Mouse (Mus musculus) layer of hippocampus, postnatal 10 days (tissue): ENCODE measurements around the gene Ifrd2. TPM values are rescaled to one million over a fixed set of nuclear protein-coding genes. Genes with fewer than 3 reads are reported as not detected.

Source experiments
- DNase-seq, 2 experiments: peaks; one replicate each; pipeline ENCODE4 v3.0.0; 2021; ENCODE audit warnings: low spot score in 2 of 2
- total RNA-seq, 2 experiments: library from RNA; stranded (reverse); gene quantifications; 2 replicates each; pipeline ENCODE4 v1.2.3; 2021

The Ifrd2 gene
- total RNA-seq, 2 experiments from 2014 or later: 13.2 to 14.1 TPM

- DNase-seq: no peak
Observed at GRCm38 (mm10) chr9:107575579-107576356, 11.7 kb upstream of the Ifrd2 start.

GRCm38 (mm10) chr9:107576357-107577107, 10.9 kb upstream of the Ifrd2 start, which contains the start of gene Hyal1:
Gene Hyal1, plus strand, starts transcription at chr9:107576927.
- peak; percentile 62 to 63 for DNase-seq

GRCm38 (mm10) chr9:107577871-107578270, 9.6 kb upstream of the Ifrd2 start:
- no peak for DNase-seq

- DNase-seq: no peak
Observed at GRCm38 (mm10) chr9:107578587-107578986, 8.9 kb upstream of the Ifrd2 start, which contains the start of gene Naa80. Gene Naa80, plus strand, starts transcription at chr9:107578887.

GRCm38 (mm10) chr9:107579023-107579900, 8.2 kb upstream of the Ifrd2 start:
- no peak for DNase-seq

GRCm38 (mm10) chr9:107580501-107581317, 6.7 kb upstream of the Ifrd2 start, which contains the start of gene Hyal3:
Gene Hyal3, plus strand, starts transcription at chr9:107580818.
- DNase-seq: peak; percentile 83 to 86

- DNase-seq: no peak
Observed at GRCm38 (mm10) chr9:107581584-107581983, 5.9 kb upstream of the Ifrd2 start.

GRCm38 (mm10) chr9:107582509-107583062, 4.9 kb upstream of the Ifrd2 start:
- no peak for DNase-seq

- DNase-seq: no peak
Observed at GRCm38 (mm10) chr9:107583174-107583573, 4.3 kb upstream of the Ifrd2 start.

- DNase-seq: no peak
Observed at GRCm38 (mm10) chr9:107586504-107586903, 938 bp upstream of the Ifrd2 start.

GRCm38 (mm10) chr9:107587833-107588639, 594 bp downstream of the Ifrd2 start:
- DNase-seq: peak in 1 of 2 experiments; percentile 51

- DNase-seq: no peak
Observed at GRCm38 (mm10) chr9:107590058-107590772, 2.8 kb downstream of the Ifrd2 start.

GRCm38 (mm10) chr9:107590773-107591060, 3.3 kb downstream of the Ifrd2 start:
- no peak for DNase-seq

GRCm38 (mm10) chr9:107593101-107593976, 5.9 kb downstream of the Ifrd2 start:
- no peak for DNase-seq

GRCm38 (mm10) chr9:107594281-107595062, 7.0 kb downstream of the Ifrd2 start:
- no peak for DNase-seq

GRCm38 (mm10) chr9:107596619-107597569, 9.5 kb downstream of the Ifrd2 start:
- no peak for DNase-seq
